Mouse (Mus musculus) induced T-regulatory cell, adult 2 months (primary cell): ENCODE data around the gene Gm1043.

Experiments used
- DNase-seq: peaks from one replicate; pipeline ENCODE4 v3.0.0-alpha.2; 2012; ENCODE audit warnings: low read depth

Gm1043 gene

DNA sequence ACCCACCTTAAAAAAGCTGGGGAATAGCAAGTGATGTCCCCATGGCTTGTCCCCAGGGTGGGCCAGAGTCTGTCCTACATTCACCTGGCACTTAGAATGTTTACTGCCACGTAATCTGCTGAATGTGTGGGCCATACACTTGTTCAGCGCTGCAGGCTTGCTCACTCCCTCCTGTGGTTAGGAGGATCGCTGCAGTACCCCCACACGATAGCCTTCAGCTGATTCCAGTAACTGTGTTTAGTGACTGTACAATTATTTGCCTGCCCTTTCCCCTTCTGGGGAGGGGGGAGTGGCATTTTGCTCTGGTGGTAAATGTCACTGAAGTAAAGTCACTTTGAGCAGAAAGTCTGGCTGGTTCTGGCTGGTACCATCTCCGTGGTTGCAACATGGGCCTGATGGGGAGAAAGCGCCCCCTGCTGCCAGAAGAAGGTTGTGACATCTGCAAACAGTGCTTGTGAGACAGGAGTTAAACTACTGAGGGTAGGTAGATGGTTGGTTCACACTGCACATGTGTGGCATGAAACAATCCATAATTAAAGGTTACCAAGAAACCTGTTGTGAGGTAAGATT, 24.2 kb downstream of the Gm1043 start:
- DNase-seq = peak; percentile 90

DNA sequence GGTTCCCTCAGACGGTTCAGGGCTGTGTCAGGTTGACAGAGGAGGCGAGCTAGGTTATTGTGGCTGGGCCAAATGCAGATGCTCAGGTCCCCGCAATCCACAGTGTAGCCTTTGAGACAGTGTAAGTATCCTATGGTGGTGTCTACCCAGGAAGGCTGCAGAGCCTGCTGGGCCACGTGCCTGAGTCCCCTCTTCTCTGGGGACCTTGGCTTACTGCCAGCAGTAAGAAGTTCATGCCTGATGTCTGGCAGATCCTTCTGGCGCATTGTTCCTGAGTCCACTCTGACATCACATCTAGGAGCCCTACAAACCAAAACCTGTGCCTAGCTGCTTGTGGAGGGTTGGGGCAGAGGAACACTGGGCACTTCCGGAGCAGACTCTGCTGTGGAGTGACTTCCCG, 27.2 kb downstream of the Gm1043 start:
- no peak for DNase-seq

DNA sequence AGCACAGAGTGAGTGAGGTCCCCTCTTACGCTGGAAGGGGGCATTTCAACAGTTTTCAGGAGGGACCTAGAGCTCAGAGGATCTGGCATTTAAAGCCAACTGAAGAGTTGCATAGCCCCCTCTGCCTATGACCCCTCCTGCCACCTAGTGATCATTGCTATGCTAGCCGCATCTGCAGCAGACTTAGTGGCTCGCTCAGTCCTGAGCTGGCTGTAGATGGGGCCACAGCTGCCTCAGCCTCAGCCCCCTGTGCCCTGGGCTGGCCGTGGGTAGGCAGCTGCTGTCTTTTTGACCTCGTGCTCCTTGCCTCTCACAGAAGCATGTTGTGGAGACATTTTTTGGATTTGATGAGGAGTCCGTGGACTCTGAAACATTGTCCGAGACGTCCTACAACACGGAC, 32.0 kb downstream of the Gm1043 start:
- DNase-seq = no peak

DNA sequence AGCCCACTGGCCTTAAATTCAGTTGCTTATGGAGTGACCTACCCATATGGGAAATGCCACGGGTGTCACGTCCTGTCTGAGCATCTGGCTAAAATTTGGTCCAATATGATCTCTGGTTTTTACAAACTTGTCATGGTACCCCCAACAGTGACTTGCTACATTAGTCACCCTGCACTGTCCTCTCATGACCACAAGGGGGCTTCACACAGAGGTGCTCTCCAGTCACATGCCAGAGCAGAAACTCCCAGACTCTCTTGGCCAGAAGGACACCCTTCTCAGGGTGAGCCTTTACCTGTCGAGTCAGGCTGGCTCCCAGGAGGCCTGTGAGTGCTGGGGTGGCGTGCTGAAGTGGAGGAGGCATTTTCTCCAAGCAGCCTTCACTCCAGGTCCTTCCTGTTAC, 33.1 kb downstream of the Gm1043 start:
- DNase-seq = peak; percentile 64

DNA sequence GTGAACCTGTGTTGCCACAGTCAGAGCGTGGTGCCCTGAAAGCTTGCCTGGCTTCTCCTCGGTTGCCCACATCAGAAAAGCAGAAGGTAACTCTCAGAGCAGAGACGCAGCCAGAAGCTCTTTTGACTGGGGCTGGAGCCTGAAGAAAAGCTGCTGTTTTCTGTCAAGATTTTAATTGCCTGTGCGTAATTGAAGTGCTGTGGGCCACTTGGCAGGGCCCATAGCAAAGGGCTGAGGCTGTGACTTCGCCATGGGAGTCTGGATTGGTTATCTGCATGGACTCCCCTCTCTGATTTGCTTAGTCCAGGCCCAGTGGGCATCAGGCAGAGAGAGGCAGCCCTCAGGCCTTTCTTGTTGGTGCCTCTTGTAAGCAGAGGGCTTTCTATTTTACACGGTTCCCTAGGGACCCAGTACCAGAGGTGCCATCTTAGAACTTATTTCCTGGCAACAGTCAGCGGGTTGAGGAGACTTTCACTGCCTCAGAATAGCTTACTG, 36.1 kb downstream of the Gm1043 start:
- no peak for DNase-seq

DNA sequence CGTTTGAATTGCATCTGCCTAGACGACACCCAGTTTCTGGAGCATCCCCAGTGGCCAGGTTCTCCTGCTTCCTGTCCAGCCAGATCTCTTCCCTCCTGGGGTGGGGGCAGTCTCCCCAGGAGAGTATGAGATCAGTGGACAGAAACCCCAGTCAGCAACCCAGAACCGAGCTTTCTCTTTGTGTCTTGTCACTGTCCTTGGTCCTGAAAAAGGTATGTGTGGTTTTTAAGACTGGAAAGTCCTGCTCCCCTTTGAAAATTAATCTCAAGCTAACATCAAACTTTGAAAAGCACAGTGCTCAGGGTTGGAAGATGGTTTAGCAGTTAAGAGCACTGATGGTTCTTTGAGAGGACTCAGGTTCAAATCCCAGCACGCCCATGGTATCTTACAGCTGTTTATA, 46.7 kb downstream of the Gm1043 start:
- peak; percentile 48 for DNase-seq

DNA sequence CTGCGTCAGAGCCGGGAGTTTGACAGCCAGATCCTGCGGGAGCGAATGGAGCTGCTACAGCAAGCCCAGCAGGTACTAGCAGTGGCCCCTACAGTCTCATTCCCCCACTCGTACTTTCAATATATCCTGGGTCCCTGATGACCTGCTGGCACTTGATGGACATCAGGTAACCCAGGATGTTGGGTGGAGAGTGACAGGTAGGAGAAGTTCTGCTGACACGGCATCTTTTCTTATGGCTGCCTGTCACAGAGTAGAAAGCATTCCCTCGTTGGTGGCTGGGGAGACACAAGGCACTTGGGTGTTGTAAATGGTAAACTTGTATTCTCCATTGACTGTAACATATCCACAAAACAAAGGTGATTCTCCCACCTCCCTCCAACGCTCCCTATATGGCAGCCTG, 56.6 kb downstream of the Gm1043 start:
- DNase-seq = no peak

DNA sequence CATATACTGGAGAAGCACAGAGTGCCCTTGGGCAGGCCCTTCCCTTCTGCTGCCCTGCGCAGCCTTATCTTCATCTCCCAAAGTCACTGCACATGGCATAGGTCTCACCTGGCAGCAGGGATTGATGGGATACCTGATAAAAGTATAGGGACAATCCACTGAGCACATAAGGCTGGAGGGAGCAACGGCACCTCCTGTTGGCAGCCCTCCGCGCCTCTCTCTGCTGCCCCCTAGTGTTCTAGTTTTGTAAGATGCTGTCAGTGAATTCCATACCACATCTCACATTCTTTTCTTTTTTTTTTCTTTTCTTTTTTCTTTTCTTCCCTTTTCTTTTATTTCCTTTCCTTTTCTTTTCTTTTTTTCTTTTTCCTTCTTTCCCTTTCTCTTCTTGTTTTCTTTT, 62.4 kb downstream of the Gm1043 start:
- DNase-seq = peak; percentile 71

DNA sequence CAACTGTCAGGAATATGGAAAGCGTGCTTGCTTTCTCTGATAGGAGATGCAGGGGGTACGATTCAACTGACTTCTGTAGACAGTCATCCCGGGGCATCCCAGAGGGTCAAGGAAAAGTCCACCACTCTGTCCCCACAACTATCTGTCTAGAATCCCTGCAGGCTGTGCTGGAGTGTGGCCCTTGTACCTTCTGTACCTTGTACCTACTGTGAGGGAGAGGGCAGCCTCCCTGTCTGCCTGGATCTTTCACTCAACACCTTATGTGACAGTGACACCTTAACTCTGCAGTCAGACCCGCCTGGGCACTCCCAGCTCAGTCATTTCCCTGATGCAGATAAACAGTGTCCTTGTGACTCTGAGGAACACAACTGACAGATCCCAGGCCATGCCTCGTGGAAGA, 65.5 kb downstream of the Gm1043 start:
- no peak for DNase-seq

DNA sequence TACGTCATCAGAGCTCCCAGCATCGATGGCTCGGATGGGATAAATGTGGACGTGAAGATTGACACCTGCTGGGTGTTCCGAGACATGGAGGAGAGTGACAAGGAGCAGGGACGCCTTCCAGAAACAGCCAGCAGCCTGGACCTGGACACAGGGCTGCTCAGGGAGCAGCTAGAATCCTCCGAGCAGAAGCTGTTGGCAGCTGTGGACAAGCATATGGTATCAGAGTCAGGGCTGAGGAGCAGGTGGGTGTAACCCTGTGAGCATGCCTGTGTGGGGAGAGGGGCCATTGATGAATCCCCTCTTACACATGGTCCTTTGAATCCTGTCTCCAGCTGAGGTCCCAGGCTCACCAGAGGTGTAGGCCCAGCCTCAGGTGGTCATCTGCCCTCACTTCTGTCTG, 69.3 kb downstream of the Gm1043 start:
- no peak for DNase-seq

DNA sequence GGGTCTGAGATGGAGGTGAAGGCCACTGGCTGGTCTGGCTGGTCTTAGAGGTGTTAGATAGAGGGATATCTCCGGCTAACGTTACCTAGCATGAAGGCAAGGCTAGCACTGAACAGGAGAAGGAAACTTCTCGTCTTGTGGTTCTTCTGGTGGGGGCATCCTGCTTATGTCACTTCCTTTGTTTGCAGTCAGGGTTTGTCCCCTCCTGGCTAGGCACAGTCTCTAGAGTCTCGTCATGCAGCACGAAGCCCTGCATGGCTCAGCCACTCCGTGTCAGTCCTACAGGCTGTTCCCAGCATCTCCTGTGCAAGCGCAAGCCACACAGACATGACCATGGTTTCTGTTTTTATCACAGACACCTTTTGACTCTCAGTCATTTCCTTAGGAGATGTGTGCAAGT, 73.2 kb downstream of the Gm1043 start:
- peak; percentile 52 for DNase-seq

DNA sequence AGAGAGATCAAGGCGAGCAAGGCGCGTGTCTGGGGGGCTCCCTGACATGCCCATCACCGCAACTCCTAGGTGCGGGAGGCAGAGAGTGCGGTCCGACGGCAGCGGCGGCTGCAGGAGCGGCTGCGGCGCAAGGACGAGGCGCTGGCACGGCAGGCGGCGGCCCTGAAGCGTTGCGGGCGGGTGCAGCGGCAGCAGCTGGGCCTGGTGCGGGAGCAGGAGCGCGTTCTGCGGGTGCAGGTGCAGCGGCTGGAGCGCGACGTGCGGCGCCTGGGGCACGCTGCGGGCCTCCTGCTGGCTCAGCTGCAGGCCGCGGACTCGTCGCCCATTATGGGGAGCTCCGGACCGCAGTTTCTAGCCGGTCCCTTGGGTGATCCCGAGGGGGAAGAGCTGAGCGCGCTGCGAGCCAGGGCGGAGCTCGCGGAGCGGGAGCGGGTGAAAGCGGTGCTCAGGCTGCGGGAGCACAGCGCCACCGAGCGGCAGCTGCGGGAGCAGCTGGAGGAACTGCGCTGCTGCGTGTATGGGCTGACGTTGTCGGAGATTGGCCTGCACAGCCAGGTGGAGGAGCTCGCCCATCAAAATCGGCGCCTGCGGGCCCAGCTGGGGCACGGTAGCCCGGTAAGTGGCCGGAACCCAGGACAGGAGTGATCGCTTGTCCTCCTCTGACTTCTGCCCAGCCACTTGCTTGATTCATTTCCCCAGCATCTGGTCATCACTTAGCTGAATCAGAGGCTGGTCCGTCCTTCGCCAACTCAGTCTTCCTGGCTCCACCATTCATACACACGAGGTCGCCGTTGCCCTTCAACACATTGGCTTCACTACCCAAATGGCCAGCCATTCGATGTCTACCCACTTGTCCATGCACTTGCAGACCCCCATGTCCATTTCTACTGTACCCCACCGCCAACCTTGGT, 78.0 kb downstream of the Gm1043 start:
- peak; percentile 61 for DNase-seq

DNA sequence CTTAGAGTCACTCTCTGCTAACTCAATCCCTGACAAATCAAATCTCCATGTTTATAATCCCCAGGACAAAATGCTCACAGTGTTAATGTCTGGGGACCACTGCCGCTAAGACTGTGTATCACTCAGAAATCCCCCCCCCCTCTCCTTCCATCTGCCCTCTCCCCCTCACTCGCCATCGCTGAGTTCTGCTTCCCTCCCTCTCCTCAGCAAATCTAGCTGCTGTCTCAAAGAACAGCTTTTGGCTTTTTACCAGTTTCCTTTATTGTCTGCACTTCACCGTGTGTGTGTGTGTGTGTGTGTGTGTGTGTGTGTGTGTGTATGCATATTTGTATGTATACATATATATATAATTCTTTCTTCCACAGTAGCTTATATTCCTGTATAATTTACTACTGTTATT, 91.3 kb downstream of the Gm1043 start:
- DNase-seq = no peak

DNA sequence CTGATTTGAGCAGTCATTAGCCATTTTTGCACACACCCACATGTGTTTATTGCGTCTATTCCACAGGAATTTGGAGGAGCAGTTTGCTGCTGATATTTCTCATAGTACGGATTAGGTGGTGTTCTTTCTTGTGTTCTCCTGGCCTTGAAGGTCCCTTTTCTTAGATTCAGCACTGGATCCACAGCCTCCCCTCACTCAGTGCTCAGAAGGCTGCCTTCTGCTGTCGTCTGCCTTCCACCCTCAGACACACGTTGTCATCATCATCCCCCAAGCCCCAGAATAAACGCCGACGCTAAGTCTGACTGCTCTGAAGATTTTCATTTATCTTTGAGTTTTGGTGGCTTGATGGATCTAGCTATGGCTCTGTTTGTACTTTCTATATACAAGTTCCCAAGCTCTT, 91.9 kb downstream of the Gm1043 start:
- no peak for DNase-seq

DNA sequence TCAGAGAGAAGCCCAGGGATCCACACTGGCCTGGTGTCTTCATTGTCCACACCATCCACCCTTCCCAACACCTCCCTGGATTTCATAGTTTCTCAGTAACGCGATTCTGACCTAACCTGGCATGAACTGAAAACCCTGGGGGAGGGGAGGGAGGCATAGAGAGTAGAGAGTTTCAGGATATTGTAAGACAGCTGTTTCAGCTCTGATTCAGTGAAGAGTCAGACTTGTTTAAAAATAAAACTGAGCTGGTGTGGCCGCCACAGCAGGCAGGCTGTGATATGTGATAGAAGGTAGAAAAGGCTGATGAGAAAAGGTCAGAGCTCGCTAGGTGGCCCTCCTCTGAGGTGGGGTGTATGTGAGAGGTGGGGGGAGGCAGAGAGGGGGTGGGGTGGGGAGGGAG, 93.6 kb downstream of the Gm1043 start:
- DNase-seq = no peak

DNA sequence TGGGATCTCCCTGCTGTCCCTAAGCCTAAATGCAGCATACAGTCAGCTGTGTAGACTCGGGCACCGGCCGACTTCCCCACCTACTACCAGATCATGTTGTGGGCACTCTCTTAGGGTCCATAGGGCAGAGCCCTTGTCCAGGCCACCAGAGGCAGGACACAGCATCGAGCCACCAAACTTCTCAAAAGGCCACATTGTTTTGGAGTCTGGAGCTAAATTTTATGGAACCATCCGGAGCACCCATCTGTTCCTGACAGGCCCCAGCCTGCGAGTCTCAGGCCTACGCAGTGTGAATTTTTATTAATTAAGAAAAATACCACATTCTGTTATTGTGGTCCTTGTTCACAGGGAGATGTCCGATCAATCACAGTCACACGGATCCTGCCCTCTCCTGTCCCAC, 94.7 kb downstream of the Gm1043 start:
- DNase-seq = no peak

DNA sequence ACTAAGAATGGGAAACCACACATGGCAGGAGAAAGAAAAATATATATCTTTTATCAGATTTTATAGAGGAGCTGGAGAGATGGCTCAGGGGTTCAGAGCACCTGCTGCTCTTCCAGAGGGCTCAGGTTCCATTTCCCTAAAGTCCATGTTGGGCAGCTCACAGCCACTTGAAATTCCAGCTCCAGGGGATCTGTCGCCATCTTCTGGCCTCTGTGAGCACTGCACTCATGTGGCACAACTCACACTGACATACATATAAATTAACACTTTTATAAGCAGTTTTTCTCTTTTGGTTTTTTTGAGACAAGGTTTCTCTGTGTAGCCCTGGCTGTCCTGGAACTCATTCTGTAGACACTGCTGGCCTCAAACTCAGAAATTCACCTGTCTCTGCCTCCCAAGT, 95.5 kb downstream of the Gm1043 start:
- peak; percentile 26 for DNase-seq

DNA sequence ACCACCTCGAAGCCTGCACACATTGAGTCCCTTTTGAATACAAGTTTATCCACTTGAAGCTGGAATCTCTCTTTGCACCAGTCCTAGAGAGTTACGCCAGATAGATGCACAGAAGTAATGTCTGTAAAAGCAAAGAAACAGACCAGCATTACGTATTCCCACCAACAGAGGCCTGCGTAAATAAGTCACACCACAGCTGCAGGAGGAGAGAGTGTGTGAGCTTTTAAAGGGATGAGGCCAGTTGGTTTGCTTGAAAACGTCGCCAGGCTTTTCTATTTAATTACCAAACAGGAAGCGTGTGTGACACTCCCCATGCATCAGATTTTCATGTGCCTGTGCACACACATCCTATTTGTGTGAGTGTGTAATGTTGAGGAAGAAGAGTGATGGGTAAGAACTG, 99.4 kb downstream of the Gm1043 start:
- DNase-seq = no peak

DNA sequence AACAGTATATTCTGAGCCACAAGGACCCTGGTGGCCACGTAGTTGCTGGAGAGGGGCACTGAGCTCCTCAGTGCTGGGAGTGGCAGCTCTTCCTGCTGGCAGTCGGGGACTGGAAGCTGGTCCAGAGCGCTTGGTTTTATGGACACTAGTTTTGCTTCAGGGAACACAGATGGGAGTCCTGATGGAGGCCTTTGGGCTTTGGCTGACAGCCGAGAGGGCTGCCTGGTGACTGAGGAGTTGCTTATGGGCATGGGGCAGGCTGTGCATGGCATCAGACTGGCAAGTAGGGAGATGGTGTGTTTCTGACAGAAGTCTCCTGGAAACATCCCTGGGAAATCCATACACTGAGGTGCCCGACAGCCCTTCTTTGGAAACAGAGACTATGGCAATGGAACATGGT, 105.2 kb downstream of the Gm1043 start:
- no peak for DNase-seq

DNA sequence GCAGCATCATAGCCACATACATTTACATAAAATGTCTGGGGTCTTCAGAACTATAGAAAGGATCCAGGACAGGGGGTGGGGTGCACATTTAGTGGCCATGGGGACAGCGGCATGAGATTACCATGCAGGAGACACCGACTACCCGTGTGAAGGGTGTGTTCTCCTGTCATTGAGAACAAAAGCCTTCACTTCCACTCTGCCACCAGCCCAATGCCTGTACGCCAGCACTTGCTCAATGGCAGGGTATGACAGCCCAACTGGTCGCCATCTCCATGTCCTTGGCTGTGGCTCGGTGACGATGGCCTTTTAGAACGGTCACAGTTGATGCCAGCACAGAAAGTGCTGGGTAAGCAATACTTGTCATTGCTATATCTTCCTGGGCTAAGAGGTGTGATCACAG, 111.0 kb downstream of the Gm1043 start:
- DNase-seq = no peak

DNA sequence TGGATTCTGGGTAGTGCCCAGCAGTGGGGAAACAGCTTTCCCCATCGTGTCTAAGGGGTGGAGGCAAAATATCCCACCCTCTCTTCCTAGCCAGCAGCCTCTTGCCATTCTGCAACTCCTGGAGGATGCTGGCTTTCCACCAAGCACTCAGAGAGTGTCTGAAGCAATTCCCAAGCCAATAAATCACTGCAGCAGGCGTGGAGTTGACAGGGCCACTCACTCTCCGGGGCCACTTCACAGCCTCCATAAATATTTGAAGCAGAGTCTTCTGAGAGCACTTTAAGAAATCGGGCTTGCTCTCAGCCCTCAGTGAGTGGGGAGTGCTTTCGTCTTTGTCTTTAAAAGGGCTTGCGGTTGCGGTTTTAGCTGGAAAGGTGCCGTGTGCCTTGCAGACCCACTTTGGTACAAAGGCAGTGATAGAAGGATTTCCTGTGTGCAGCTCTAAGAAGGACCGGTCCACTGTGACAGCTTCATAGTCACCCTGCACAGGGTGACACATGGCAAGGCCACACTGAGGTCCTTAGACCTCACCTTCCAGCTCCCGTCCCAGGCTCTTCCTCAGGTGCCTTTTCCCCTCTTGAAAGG, 111.6 kb downstream of the Gm1043 start:
- DNase-seq = peak; percentile 45

DNA sequence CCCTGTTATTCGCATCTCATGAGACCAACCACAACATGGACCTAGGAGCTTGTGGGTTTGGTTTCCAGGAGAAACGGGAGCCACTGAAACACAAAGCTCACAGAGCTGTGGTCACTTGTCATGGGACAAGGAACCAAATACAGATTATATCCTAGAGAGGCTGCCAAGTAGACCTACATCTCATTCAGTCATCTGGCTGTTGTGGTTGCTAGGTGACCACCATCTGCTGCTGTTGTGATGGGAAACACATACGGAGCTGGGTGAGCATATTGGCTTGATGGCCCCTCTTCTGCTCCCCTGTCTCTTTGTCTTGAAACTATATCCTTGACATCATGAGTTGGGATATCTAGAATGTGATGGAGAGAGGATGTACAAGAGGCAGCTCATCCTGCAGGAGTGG, 112.3 kb downstream of the Gm1043 start:
- DNase-seq = no peak

DNA sequence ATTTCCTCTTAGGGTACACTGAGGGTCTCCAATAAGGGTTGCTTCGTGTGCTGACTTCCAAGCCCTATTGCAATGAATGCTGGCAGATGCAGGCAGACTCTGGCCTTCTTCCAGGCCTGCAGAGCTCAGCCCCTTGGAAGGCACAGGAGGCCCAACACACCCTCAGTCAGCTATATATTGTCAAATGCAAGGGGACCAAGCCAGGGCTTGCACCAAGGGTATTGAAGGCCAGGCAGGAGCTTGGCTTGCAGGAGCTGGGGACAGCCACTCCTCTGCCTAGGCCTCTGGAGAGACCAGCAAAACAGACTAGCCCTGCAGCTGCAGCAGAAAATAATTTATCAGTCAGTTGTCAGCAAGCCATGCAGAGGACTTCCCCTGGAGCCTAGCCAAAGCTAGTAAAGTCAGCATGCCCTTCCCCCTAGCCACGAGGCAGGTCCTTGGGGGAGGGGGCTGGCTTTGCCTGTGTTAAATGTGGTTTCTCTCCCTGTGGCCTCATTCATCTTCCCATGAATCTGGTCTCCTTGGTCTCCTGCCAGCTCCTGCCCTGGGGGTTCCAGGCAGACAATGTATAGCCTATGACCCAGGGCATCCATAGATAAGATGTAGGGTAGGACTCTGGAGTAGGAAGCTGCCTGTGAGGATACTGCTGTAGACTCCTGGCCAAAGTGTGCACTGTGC, 113.0 kb downstream of the Gm1043 start:
- no peak for DNase-seq
